Comparison of ENCODE assay signal across 8 mouse cellular contexts in genomic region chr19:25340630-25341620, GRCm38 (mm10).
DNase-seq lines count a peak whose midpoint lies in the region; ATAC-seq lines count a peak whose summit lies in the region.

No protein-coding gene starts in this region.

- no peak overlapping the region for H3K27ac ChIP-seq in limb, embryonic 12.5 days

- H3K9me3 ChIP-seq in limb, embryonic 12.5 days: no peaks in the 10 kb centered on the region

- H3K9ac ChIP-seq in limb, embryonic 12.5 days (replicated peaks): no peak overlapping the region

- H3K36me3 ChIP-seq in limb, embryonic 12.5 days: no peaks in the 10 kb centered on the region

- ATAC-seq in CD4-positive, CD25-positive, alpha-beta regulatory T cell, adult 4 months: no peak
- peak; percentile 56; the same call in 1 of the 2 replicates for ATAC-seq in limb, embryonic 12.5 days (ENCODE audit: insufficient number of reproducible peaks, insufficient read depth, low FRiP score, low TSS enrichment, low read depth)

- H3K4me2 ChIP-seq in limb, embryonic 12.5 days: no peak overlapping the region

- DNase-seq in CD4-positive, CD25-positive, alpha-beta regulatory T cell, adult 2 months (ENCODE audit: low read depth, low spot score): peak; percentile 14
- DNase-seq in spleen, postnatal 36 days (ENCODE audit: low spot score in 2 of 2): peak; percentile 9 to 15
- DNase-seq in spleen, postnatal 14 days (ENCODE audit: low spot score in 2 of 2): no peak
- DNase-seq in heart, postnatal 4 days: peak; percentile 52
- DNase-seq in neural tube, embryonic 10.5 days (ENCODE audit: extremely low spot score, low spot score): peak; percentile 31
- no peak for DNase-seq in testis, postnatal 14 days (ENCODE audit: low spot score)

- no peak overlapping the region for H3K4me3 ChIP-seq in limb, embryonic 12.5 days (replicated peaks)

- WGBS in limb, embryonic 12.5 days: 56% methylated on average over 11 of the region's 11 CpGs

- no peaks in the 10 kb centered on the region for H3K27me3 ChIP-seq in limb, embryonic 12.5 days

- peaks cover 7% of the 10 kb centered on the region for H3K4me1 ChIP-seq in limb, embryonic 12.5 days (replicated peaks)

Comparison
In these comparisons a context has a peak if more than half of its experiments do, and no peak if none do; other contexts are left out.
1. DNase-seq: peak in CD4-positive, CD25-positive, alpha-beta regulatory T cell, adult 2 months (single experiment), spleen, postnatal 36 days (2 of 2), heart, postnatal 4 days (single experiment) and neural tube, embryonic 10.5 days (single experiment); none in spleen, postnatal 14 days (0 of 2) and testis, postnatal 14 days (single experiment).